Mouse (Mus musculus): ENCODE measurements at regions not wholly inside any gene's neighbourhood (a gene's known extent, or its start where the extent isn't known, plus 50 kb on each side); places are given as distances from the start of the nearest gene placed in this dataset.

DNA sequence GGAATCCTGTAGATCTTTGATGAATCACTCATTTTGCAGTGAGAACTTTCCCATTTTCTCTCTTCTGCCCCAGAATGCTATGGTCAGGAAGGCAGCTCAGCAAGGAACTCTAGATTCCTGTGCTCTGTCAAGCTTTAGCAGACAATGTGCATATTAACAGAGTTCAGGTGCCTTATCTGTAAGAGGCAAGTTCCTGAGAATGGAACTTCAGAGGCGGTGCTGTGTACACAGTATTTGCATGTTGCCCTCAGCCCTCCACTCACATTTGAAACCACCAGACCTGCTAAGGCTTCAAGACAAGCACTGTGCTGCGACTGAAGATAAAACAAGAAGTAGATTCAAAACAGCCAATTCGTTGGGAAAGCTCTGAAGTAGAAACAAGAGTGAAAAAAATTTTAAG is 66.8 kb upstream of the Slc35f4 start:
- DNase-seq (ENCODE audit: low read depth, low spot score), result no peak

DNA sequence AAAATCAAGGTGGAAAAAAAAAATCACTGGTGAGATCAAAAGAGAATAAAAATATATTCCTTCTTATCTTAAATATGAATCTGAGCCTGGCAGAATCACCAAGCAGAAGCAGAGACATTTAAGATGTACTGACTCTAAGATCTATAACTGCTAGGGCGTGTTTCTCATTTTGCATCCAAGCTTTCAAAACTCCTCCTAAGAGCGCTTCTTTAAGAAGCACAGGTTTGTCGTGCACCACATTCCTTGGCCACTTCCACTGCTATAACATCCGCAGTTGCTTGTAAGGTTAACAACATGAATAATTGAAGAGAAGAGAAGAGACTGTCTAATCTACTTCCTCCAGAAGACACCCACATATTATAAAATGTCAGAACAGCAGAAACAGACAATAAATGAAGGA is 64.5 kb upstream of the Slc35f4 start:
- DNase-seq (ENCODE audit: low read depth, low spot score), result peak; percentile 80

Measured in brain, adult 2 months (tissue).